Mouse (Mus musculus) kidney, embryonic 16.5 days (tissue): Measurements from ENCODE around the gene Mef2b. TPM values are rescaled to one million over a fixed set of nuclear protein-coding genes. Genes with fewer than 3 reads are reported as not detected.
"Not testable (repeated sequence)": the region's sequence is repeated elsewhere in the genome, so short reads cannot be mapped to it uniquely, and the experiment has no call there.

Experiments
- ATAC-seq: fragments of 200-750 bp; cut with Nextera tagmentation; 2 replicates; pipeline ENCODE4 v1.8.0; 2017; ENCODE audit warnings: moderate TSS enrichment; ENCODE audit not compliant: low FRiP score, low TSS enrichment
- H3K27ac ChIP-seq: fragments of 300-500 bp; sonication (generic); 2 replicates; pipeline ENCODE4 v1.5.1; 2014; ENCODE audit warnings: low read length
- H3K27me3 ChIP-seq: fragments of 300-500 bp; sonication (generic); 2 replicates; pipeline ENCODE4 v1.6.1; 2014; ENCODE audit warnings: low read length, control low read depth, mixed read lengths; ENCODE audit not compliant: insufficient read depth
- H3K36me3 ChIP-seq: fragments of 300-500 bp; sonication (generic); 2 replicates; pipeline ENCODE4 v1.6.1; 2014; ENCODE audit warnings: low read length, control low read depth, mixed read lengths; ENCODE audit not compliant: insufficient read depth
- H3K4me1 ChIP-seq: fragments of 300-500 bp; sonication (generic); 2 replicates; pipeline ENCODE4 v1.6.1; 2014; ENCODE audit warnings: low read length, control low read depth, mixed read lengths; ENCODE audit not compliant: insufficient read depth
- H3K4me2 ChIP-seq: fragments of 300-500 bp; sonication (generic); replicated peaks from 2 replicates; pipeline ENCODE4 v1.6.1; 2014; ENCODE audit warnings: low read depth, low read length
- H3K4me3 ChIP-seq: fragments of 300-500 bp; sonication (generic); 2 replicates; pipeline ENCODE4 v1.5.1; 2014; ENCODE audit warnings: mild to moderate bottlenecking, low read length
- H3K9ac ChIP-seq: fragments of 300-500 bp; sonication (generic); replicated peaks from 2 replicates; pipeline ENCODE4 v1.6.1; 2014; ENCODE audit warnings: low read length
- H3K9me3 ChIP-seq: fragments of 300-500 bp; sonication (generic); 2 replicates; pipeline ENCODE4 v1.6.1; 2016; ENCODE audit warnings: low read length, control low read depth
- WGBS: fragments of 180-500 bp; shearing (Covaris S2); extraction: QIAGEN DNeasy Blood & Tissue Kit; methylation state at CpG from one replicate; pipeline ENCODE4 v1.1.7; 2014; 5-methylcytosine and 5-hydroxymethylcytosine counted together
- microRNA-seq: library from miRNA; unstranded; fragments of <30 nt; microRNA quantifications from one replicate; pipeline ENCODE4, GENCODE M21; 2016
- polyA plus RNA-seq: library from polyadenylated mRNA; unstranded; fragments of >200 nt; fragmentation: Nextera tagmentation; extraction: Ambion mirVana; gene quantifications from 2 replicates; pipeline ENCODE4 v1.2.1, GENCODE M21; 2015

The Mef2b gene
- polyA plus RNA-seq, 1 experiment from 2014 or later: 0.24 TPM

DNA sequence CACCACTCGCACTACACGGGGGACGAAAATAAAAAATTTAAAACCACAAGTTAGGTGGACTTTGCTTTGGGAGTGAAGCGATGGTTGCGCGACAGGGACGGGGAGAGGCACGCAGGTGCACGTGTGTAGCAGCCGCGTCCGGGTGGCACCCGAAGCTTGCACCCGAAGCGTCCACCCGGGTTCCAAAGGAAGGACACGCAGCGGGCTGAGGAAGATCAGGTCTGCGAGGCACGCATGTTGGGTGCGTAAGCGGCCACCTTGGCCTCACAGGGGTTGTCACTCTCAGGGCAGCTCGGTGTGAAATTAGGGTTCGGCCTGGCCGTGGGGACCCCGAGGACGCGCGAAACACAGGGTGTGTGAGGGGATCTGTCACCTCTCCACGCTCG is 72.2 kb downstream of the Mef2b start:
- Histone ChIP-seq H3K27me3 (no peaks in the 10 kb centered on the region), H3K4me3 (peak overlapping the region; percentile 68), H3K9ac (peak overlapping the region; percentile 63), H3K27ac (no peak overlapping the region), H3K4me1 (peaks cover 15% of the 10 kb centered on the region), H3K9me3 (no peaks in the 10 kb centered on the region), H3K36me3 (no peaks in the 10 kb centered on the region), H3K4me2 (peak overlapping the region; percentile 97)
- ATAC-seq: no peak
- 2% methylated on average over 31 of the region's 31 CpGs for WGBS

DNA sequence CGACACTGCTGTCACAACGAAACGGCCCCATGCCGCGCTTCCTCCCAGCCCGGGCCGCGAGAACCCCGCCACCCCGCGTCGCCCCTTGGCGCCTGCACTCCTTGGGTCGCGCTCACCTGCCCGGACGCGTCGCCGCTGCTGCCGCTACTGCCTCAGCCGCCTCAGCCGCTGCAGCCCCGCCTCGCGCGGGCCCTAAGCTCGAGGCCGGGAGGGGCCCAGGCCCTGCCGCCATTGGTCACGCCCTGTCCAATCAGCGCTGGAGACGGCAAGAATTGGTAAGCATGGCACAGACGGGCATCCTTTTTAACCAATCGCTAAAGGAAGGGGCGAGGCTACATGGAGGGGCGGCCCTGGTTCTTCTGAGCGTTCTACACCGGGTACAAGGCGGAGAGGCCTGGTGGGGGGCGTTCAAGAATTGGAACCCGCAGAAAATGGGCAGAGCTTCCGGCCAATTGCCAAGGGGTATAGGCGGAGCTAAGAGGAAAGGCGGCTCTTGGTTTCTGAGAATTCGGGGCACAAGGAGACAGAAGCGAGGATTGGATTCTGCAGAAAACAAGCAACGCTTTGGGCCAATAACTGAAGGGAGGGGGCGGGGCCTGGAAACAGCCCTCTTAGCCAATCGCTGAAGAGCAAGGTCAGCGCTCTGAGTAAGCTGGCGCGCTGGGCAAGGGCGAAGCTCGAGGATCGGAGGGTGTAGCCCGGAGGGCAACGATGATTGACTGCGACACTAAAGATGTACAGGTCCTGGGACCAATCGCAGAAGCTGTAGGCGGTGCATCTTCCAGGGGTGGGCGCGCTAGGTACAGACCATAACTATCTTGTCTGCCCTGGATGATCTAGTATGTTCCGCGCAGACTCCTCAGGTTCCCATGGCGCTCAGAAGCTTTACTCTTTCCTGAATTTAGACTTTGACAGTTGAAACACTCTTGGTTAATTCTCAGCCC is 72.9 kb downstream of the Mef2b start, which contains the start of gene Slc25a42:
Slc25a42 (minus strand) TSS at position 194 of the 944 bp plus-strand sequence.
- Histone ChIP-seq H3K27ac (peak within 1 kb of the TSS; percentile 59), H3K4me1 (peaks cover 15% of the 10 kb centered on the region), H3K36me3 (no peaks in the 10 kb centered on the region), H3K9me3 (no peaks in the 10 kb centered on the region), H3K9ac (peak within 1 kb of the TSS; percentile 64), H3K4me2 (peak within 1 kb of the TSS; percentile 97), H3K4me3 (peak within 1 kb of the TSS; percentile 68), H3K27me3 (no peaks in the 10 kb centered on the region)
- peak; percentile 99 for ATAC-seq
- WGBS: under 1% methylated on average over 66 of the region's 66 CpGs

DNA sequence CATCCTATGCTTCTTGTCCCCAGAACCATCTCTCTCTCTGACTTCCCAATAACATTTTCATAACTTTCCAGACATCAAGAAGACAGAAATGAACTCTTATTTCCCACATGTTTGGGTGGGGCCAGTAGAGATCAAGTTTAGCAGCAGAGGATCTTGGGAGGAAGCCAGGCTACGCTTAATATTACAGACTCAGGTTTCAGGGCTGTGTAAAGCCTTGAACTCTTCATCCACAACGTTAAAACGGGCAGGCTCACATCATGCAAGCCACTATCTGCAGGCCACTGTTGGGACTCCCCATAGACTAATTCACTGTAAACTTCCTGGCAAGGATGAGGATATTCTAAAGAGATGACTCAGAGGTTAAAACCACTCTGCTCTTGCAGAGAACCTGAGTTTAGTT is 74.9 kb downstream of the Mef2b start:
- Histone ChIP-seq H3K9ac (no peak overlapping the region), H3K4me2 (no peak overlapping the region), H3K4me1 (peaks cover 15% of the 10 kb centered on the region), H3K36me3 (no peaks in the 10 kb centered on the region), H3K27me3 (no peaks in the 10 kb centered on the region), H3K4me3 (no peak overlapping the region), H3K9me3 (no peaks in the 10 kb centered on the region), H3K27ac (no peak overlapping the region)
- ATAC-seq: no peak
- WGBS: 68% methylated on average over 3 of the region's 3 CpGs

DNA sequence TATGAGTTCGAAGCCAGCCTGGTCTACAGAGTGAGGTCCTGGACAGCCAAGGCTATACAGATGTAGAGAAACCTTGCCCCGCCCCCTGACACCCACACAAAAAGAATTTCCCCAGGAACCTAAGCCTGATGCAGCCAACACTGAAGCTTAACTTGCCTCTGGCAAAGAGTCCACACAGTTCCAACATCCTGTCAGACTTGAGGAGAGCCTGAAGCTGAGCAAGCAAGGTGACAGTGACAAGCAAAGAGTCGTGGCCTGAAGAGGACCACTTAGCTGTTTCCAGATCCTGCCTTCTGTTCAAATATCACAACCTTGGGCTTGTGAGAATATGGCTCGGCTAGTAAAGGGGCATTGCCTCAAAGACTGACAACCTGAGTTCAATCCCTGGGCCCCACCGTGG is 75.6 kb downstream of the Mef2b start:
- H3K9ac ChIP-seq: no peak overlapping the region
- H3K27me3 ChIP-seq: no peaks in the 10 kb centered on the region
- no peak overlapping the region for H3K4me3 ChIP-seq
- 70% methylated on average over 5 of the region's 5 CpGs for WGBS
- no peaks in the 10 kb centered on the region for H3K36me3 ChIP-seq
- H3K9me3 ChIP-seq: no peaks in the 10 kb centered on the region
- H3K4me2 ChIP-seq: no peak overlapping the region
- H3K27ac ChIP-seq: no peak overlapping the region
- H3K4me1 ChIP-seq: peaks cover 14% of the 10 kb centered on the region
- no peak for ATAC-seq

DNA sequence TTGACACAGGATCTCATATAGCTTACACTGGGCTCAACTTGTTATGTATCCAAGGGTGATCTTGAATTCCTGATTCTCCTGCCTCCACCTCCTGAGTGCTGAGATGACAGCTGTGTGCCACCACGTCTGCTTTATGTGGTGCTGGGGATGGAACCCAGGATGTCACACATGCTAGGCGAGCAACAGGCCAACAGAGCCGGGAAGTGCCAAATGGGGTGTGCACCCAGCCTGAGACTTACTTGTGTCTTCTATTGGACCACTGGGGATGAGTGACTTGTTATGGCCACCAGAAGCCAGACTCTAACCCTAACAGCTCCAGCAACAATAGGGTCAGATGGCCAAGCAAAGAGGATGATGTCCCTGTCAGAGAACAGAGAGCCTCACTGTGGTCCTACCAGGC is 76.7 kb downstream of the Mef2b start:
- H3K27me3 ChIP-seq, ATAC-seq, H3K9me3 ChIP-seq, H3K27ac ChIP-seq, H3K36me3 ChIP-seq, H3K4me2 ChIP-seq, H3K4me1 ChIP-seq, H3K4me3 ChIP-seq, H3K9ac ChIP-seq: not testable (repeated sequence)
- 70% methylated on average over 3 of the region's 3 CpGs for WGBS

DNA sequence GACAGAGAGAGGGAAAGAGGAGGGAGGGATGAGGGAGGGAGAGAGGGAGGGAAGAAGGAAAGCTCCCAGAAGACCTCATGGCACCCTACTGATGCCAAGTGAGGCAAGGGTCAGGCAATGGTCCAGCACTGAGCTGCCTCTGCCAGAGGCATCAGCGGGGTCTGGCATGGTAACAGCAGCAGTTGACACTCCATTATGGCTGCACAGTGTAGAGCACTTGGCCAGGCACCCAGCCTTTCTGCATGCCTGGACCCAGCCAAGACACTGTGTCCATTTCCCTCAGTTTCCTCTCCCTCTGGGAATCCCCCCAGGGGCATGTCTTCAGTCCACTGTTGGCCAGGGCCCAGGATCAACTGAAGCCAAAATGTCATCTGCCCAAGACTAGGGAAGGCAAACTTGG is 77.1 kb downstream of the Mef2b start:
- 83% methylated on average over 1 of the region's 1 CpGs for WGBS
- no peak for ATAC-seq
- H3K27ac ChIP-seq: no peak overlapping the region
- no peaks in the 10 kb centered on the region for H3K36me3 ChIP-seq
- no peak overlapping the region for H3K4me2 ChIP-seq
- H3K9me3 ChIP-seq: no peaks in the 10 kb centered on the region
- peaks cover 4% of the 10 kb centered on the region; the same call in 1 of the 2 replicates for H3K4me1 ChIP-seq
- no peaks in the 10 kb centered on the region for H3K27me3 ChIP-seq
- H3K4me3 ChIP-seq: no peak overlapping the region
- H3K9ac ChIP-seq: no peak overlapping the region

Small RNA genes within 50 kb of the gene (microRNA-seq; reads per million reads assigned to microRNA genes)
- gene Mir7066: not detected

Other genes starting within 250 kb of the Mef2b start
- gene Tssk6, start 237.5 kb upstream of the Mef2b start, polyA plus RNA-seq: 3.8 and 3.9 TPM in 2 replicates
- gene Ndufa13, start 237.2 kb upstream of the Mef2b start, polyA plus RNA-seq: 197 and 199 TPM in 2 replicates
- gene Yjefn3, start 237.0 kb upstream of the Mef2b start, polyA plus RNA-seq: 3.1 and 5.0 TPM in 2 replicates
- 40.6 and 43.3 TPM in 2 replicates for gene Gatad2a, start 143.3 kb upstream of the Mef2b start, polyA plus RNA-seq
- gene Mau2, start 97.0 kb upstream of the Mef2b start, polyA plus RNA-seq: 54.3 and 62.4 TPM in 2 replicates
- 50.7 and 51.6 TPM in 2 replicates for gene Sugp1, start 96.9 kb upstream of the Mef2b start, polyA plus RNA-seq
- 0.94 and 1.3 TPM in 2 replicates for gene Tm6sf2, start 66.8 kb upstream of the Mef2b start, polyA plus RNA-seq
- gene Hapln4, start 56.3 kb upstream of the Mef2b start, polyA plus RNA-seq: not detected in 2 replicates
- gene Ncan, start 18.8 kb upstream of the Mef2b start, polyA plus RNA-seq: 0.10 and 0.31 TPM in 2 replicates
- 32.2 and 35.2 TPM in 2 replicates for gene Nr2c2ap, start 8.4 kb upstream of the Mef2b start, polyA plus RNA-seq
- gene Rfxank, start 557 bp upstream of the Mef2b start, polyA plus RNA-seq: 20.4 and 21.7 TPM in 2 replicates
- 58.3 and 58.6 TPM in 2 replicates for gene Borcs8, start 212 bp upstream of the Mef2b start, polyA plus RNA-seq
- gene Tmem161a, start 32.6 kb downstream of the Mef2b start, polyA plus RNA-seq: 81.7 and 87.8 TPM in 2 replicates
- gene Slc25a42, start 72.6 kb downstream of the Mef2b start, polyA plus RNA-seq: 5.0 and 6.4 TPM in 2 replicates
- 28.0 and 34.8 TPM in 2 replicates for gene Sugp2, start 94.5 kb downstream of the Mef2b start, polyA plus RNA-seq
- 23.8 and 31.5 TPM in 2 replicates for gene Armc6, start 94.8 kb downstream of the Mef2b start, polyA plus RNA-seq
- gene Homer3, start 143.1 kb downstream of the Mef2b start, polyA plus RNA-seq: 74.2 and 81.3 TPM in 2 replicates
- gene Ddx49, start 162.8 kb downstream of the Mef2b start, polyA plus RNA-seq: 51.8 and 54.1 TPM in 2 replicates
- gene Cope, start 162.8 kb downstream of the Mef2b start, polyA plus RNA-seq: 389 and 439 TPM in 2 replicates
- 2.5 and 2.7 TPM in 2 replicates for gene Cers1, start 176.1 kb downstream of the Mef2b start, polyA plus RNA-seq
- gene Gdf1, start 190.1 kb downstream of the Mef2b start, polyA plus RNA-seq: 5.5 TPM in 2 replicates
- gene Upf1, start 213.6 kb downstream of the Mef2b start, polyA plus RNA-seq: 10.6 and 10.9 TPM in 2 replicates
- gene Comp, start 233.8 kb downstream of the Mef2b start, polyA plus RNA-seq: 0.21 and 1.00 TPM in 2 replicates